Mouse (Mus musculus): Measurements from ENCODE around the gene Calcoco1. TPM values are rescaled to one million over a fixed set of nuclear protein-coding genes. Genes with fewer than 3 reads are reported as not detected.

Gene Calcoco1
- total and polyA plus RNA-seq, 2 experiments from 2014 or later, result 80.7 to 89.5 TPM

DNA sequence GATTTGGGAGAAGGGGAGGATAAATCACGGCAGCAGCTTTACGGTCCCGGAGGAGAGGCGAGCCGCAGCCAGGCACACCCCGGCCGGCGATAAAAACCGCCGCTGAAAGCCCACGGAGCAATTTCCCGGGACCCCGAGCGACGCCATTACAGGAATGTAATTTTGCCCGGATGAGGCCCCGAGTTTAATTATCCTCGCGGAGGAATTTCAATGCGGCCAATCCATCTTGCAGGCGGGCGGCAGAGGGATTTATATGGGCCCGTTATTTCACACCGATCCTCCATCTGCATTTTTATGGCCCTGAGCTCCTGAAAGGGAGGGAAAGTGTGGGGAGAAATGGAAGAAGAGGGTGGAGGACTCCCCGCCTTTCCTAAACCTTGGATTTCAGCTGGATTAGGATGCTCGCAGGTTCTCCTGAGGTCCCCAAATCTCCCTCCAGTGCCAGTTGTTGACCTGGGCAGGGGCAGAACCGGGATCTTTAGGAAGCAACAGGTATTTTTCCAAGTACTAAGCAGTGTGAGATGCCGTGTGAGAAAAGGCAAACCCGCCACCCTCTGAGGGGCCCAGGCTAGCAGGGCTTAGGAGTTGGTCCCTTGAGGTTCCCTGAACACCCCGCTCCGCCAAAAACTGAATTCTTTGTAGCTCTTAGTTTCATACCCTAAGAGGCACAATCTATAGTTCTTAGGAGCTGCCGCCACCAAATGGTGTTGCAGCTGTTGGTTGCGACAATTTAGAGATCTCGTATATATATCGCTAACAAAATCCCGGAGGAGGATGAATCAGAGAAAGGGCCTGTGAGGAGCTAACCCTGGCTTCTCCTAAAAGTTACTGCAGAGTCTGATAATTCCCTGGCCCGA, 49.5 kb downstream of the Calcoco1 start, which contains the start of gene Atp5g2:
Atp5g2 (minus strand) TSS at position 138 of the 857 bp plus-strand sequence.
- DNase-seq (ENCODE audit: low spot score) (peak; percentile 50), ATAC-seq (ENCODE audit: insufficient read depth, low read depth) (no peak)
- Histone ChIP-seq H3K27me3 (ENCODE audit: control insufficient read depth, insufficient read depth, low read length) (no peaks in the 10 kb centered on the region), H3K36me3 (replicated peaks; ENCODE audit: control insufficient read depth, insufficient read depth, low read length) (peaks cover 3% of the 10 kb centered on the region), H3K4me2 (ENCODE audit: low read depth, low read length) (peak within 1 kb of the TSS; percentile 67), H3K9ac (replicated peaks; ENCODE audit: low read depth, low read length) (peak within 1 kb of the TSS; percentile 74), H3K9me3 (replicated peaks; ENCODE audit: control insufficient read depth, low read length) (no peaks in the 10 kb centered on the region), H3K4me1 (ENCODE audit: control insufficient read depth, insufficient read depth) (peaks cover 21% of the 10 kb centered on the region), H3K27ac (ENCODE audit: low read depth) (peak within 1 kb of the TSS; percentile 95), H3K4me3 (ENCODE audit: low read depth, low read length) (peak within 1 kb of the TSS; percentile 49)
- TF ChIP-seq EP300 (IDR thresholded peaks at IDR 0.05; ENCODE audit: low read depth) (no peak), CTCF (IDR thresholded peaks at IDR 0.05; ENCODE audit: low read depth) (no peak)
- 5% methylated on average over 37 of the region's 37 CpGs for WGBS

DNA sequence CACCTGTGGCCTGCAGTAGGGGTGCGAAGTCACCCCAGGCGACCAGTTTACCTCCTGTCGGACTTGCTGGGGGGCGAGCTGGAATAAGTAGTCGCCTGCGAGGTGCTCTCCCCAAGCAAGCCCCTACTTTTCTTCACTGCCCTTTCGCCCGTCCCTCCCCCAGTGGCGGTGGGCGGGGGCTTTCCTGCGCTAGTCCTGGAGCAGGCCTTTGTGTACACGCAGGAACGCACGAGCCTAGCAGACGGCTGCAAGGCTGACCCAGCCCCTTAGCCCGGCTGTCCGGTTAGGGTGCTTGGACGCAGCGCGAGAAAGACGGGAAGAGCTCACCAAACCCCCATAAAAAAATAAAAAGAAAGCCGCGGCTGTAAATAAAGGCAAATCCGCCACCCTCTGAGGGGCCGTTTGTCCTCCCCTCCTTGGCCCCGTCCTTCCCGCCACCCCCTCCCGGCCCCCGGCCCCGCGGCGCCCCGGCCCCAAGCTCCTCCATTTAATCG, 50.2 kb downstream of the Calcoco1 start:
- Histone ChIP-seq H3K36me3 (replicated peaks; ENCODE audit: control insufficient read depth, insufficient read depth, low read length) (peaks cover 9% of the 10 kb centered on the region), H3K9me3 (replicated peaks; ENCODE audit: control insufficient read depth, low read length) (no peaks in the 10 kb centered on the region), H3K27me3 (ENCODE audit: control insufficient read depth, insufficient read depth, low read length) (no peaks in the 10 kb centered on the region), H3K4me3 (ENCODE audit: low read depth, low read length) (peak overlapping the region; percentile 49), H3K4me1 (ENCODE audit: control insufficient read depth, insufficient read depth) (peaks cover 21% of the 10 kb centered on the region), H3K9ac (replicated peaks; ENCODE audit: low read depth, low read length) (peak overlapping the region; percentile 74), H3K27ac (ENCODE audit: low read depth) (peak overlapping the region; percentile 95), H3K4me2 (ENCODE audit: low read depth, low read length) (peak overlapping the region; percentile 67)
- DNase-seq (ENCODE audit: low spot score) (peak; percentile 76), ATAC-seq (ENCODE audit: insufficient read depth, low read depth) (peak; percentile 67)
- WGBS, result under 1% methylated on average over 34 of the region's 34 CpGs
- TF ChIP-seq EP300 (IDR thresholded peaks at IDR 0.05; ENCODE audit: low read depth) (no peak; the same call in 1 of the 2 replicates), CTCF (IDR thresholded peaks at IDR 0.05; ENCODE audit: low read depth) (no peak)

DNA sequence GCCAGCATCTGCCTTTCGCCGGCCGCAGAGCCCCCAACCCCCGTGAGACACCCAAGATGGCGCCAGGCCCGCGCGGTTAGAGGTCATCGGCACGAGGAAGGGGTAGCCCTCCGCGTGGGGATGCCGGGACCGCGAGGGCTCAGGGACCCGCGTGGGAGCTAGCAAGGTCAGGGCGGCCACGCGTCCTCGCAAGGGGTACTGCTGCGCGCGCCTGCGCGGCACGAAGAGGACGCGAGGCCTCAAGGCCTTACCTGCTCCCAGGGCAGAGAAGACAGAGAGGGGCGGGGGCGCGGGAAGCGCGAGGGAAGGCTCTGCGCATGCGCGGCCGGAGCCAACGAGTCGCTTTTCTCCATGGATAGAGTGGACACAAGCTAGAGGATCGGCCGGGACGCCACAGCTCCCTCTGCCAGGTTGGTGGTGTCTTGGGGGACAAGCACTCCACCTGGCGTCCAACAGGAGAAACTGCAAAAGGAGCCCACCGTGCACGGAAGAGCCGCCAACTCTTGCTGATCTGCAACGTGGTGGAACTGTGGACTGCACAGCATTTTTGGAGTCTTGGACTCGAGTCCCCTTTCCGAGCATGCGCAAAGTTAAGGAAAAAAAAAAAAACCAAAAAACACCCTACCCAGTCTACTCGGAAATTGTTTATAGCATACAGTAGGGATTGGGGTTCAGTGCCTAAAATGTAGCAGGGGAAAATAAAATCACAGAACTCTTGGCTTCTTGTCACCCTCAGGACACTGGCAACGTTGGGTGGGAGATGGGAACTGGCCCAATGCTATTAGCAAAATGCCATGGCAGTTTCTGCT, 51.0 kb downstream of the Calcoco1 start:
- peak; percentile 85 for ATAC-seq (ENCODE audit: insufficient read depth, low read depth)
- H3K4me3 ChIP-seq (ENCODE audit: low read depth, low read length), result peak overlapping the region; percentile 77

DNA sequence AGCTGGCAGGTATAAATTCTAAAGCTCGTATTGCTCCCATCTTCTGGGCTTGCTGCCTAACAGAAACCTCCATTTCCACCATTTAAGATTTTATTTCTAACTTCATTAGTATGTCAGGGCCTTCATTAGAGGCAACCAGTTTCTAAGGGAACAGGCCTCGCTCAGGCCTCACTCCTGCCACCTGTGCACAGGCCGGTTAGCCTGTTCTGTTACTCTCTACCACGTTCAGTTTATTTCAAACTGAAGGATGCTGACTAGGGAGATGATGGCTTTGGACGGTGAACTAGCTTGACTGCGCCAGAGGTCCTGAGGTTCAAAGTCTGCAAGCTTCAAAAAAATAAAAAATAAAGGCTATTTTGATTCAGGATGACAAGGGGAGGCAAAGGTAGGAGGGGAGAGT, 51.7 kb downstream of the Calcoco1 start:
- 9% methylated on average over 6 of the region's 6 CpGs for WGBS
- peaks cover 21% of the 10 kb centered on the region for H3K4me1 ChIP-seq (ENCODE audit: control insufficient read depth, insufficient read depth)
- peak overlapping the region; percentile 77 for H3K4me3 ChIP-seq (ENCODE audit: low read depth, low read length)
- H3K36me3 ChIP-seq (replicated peaks; ENCODE audit: control insufficient read depth, insufficient read depth, low read length), result peaks cover 24% of the 10 kb centered on the region
- H3K27ac ChIP-seq (ENCODE audit: low read depth), result peak overlapping the region; percentile 95
- H3K4me2 ChIP-seq (ENCODE audit: low read depth, low read length), result peak overlapping the region; percentile 84
- DNase-seq (ENCODE audit: low spot score) (peak; percentile 9), ATAC-seq (ENCODE audit: insufficient read depth, low read depth) (no peak)
- H3K9ac ChIP-seq (replicated peaks; ENCODE audit: low read depth, low read length), result peak overlapping the region; percentile 94
- TF ChIP-seq CTCF (IDR thresholded peaks at IDR 0.05; ENCODE audit: low read depth), result no peak
- TF ChIP-seq EP300 (IDR thresholded peaks at IDR 0.05; ENCODE audit: low read depth), result no peak
- no peaks in the 10 kb centered on the region for H3K9me3 ChIP-seq (replicated peaks; ENCODE audit: control insufficient read depth, low read length)
- H3K27me3 ChIP-seq (ENCODE audit: control insufficient read depth, insufficient read depth, low read length), result no peaks in the 10 kb centered on the region

More for the DNA sequence above, 51.0 kb downstream of the Calcoco1 start:
- Histone ChIP-seq H3K4me2 (ENCODE audit: low read depth, low read length) (peak overlapping the region; percentile 84), H3K36me3 (replicated peaks; ENCODE audit: control insufficient read depth, insufficient read depth, low read length) (peaks cover 17% of the 10 kb centered on the region), H3K9ac (replicated peaks; ENCODE audit: low read depth, low read length) (peak overlapping the region; percentile 94), H3K9me3 (replicated peaks; ENCODE audit: control insufficient read depth, low read length) (no peaks in the 10 kb centered on the region), H3K27ac (ENCODE audit: low read depth) (peak overlapping the region; percentile 95), H3K27me3 (ENCODE audit: control insufficient read depth, insufficient read depth, low read length) (no peaks in the 10 kb centered on the region), H3K4me1 (ENCODE audit: control insufficient read depth, insufficient read depth) (peaks cover 21% of the 10 kb centered on the region)
- DNase-seq (ENCODE audit: low spot score), result peak; percentile 98
- under 1% methylated on average over 42 of the region's 53 CpGs for WGBS
- peak; percentile 62 for TF ChIP-seq EP300 (IDR thresholded peaks at IDR 0.05; ENCODE audit: low read depth)
- TF ChIP-seq CTCF (IDR thresholded peaks at IDR 0.05; ENCODE audit: low read depth), result peak; percentile 99

DNA sequence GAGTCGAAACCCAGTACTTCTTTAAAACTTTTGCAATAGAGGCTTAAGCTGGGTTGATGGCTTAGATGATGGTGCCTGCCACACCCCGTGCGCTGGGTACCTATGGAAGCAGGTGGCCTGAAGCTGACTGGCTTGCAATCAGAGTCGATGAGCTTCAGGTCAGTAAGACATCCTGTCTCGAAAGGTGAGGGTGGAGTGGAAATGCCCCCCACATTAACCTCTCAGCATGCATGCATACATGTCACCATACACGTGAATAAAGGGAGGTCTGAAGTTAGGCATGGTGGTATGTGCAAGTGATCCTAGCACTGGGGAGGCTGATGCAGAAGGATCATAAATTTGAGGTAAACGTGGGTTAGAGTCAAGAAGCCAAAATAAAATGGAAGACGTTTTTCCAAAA, 52.4 kb downstream of the Calcoco1 start:
- peaks cover 31% of the 10 kb centered on the region for H3K36me3 ChIP-seq (replicated peaks; ENCODE audit: control insufficient read depth, insufficient read depth, low read length)
- 0 out of 2 replicates have a peak overlapping the region, but pooled peaks have one; percentile 2 for H3K9ac ChIP-seq (replicated peaks; ENCODE audit: low read depth, low read length)

More for the DNA sequence above, 52.4 kb downstream of the Calcoco1 start:
- WGBS, result 88% methylated on average over 8 of the region's 8 CpGs
- TF ChIP-seq EP300 (IDR thresholded peaks at IDR 0.05; ENCODE audit: low read depth) (no peak), CTCF (IDR thresholded peaks at IDR 0.05; ENCODE audit: low read depth) (no peak)
- Histone ChIP-seq H3K27me3 (ENCODE audit: control insufficient read depth, insufficient read depth, low read length) (no peaks in the 10 kb centered on the region), H3K27ac (ENCODE audit: low read depth) (0 out of 2 replicates have a peak overlapping the region, but pooled peaks have one; percentile 95), H3K9me3 (replicated peaks; ENCODE audit: control insufficient read depth, low read length) (no peaks in the 10 kb centered on the region), H3K4me3 (ENCODE audit: low read depth, low read length) (no peak overlapping the region; the same call in 1 of the 2 replicates), H3K4me1 (ENCODE audit: control insufficient read depth, insufficient read depth) (peaks cover 21% of the 10 kb centered on the region), H3K4me2 (ENCODE audit: low read depth, low read length) (peak overlapping the region; percentile 84)
- no peak for ATAC-seq (ENCODE audit: insufficient read depth, low read depth)
- no peak for DNase-seq (ENCODE audit: low spot score)

Data from heart, postnatal 0 days (tissue).